Mouse (Mus musculus): Measurements from ENCODE around the gene Gde1.

Gde1 gene

GRCm38 (mm10) chr7:118706051-118706450, 473 bp upstream of the Gde1 start:
- DNase-seq = no peak

DNA sequence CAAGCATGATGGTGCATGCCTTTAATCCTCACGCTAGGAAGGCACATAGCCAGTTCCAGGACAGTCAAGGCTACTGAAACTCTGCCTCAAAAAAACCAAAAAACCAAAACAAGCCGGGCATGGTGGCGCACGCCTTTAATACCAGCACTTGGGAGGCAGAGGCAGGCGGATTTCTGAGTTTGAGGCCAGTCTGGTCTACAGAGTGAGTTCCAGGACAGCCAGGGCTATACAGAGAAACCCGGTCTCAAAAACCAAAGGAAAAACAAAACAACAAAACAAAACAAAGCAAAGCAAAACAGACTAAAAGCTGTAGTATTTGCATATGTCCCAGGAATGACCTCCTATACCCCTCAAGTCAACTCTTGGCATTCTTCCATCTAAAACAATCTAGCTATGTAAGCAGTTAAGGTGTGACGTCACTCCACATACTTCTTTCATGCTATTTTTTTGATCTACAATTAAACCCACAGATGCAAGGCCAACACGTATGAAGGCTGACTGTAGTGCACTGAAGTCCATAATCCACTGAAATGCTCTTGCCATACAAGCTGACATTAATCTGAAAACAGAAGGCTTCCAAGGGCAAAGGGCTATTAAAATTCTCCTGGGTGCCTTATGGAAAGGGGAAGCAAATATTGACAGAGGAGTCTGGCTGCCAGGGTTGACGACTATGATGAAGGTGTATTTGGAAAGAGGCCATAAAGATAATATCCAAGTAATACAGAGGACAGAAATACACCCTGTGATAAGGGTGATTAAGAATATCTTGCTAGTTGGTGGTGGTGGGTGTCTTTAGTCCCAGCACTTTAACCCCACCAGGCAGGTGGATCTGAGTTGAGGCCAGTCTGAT, 1.4 kb downstream of the Gde1 start:
- DNase-seq = no peak

DNA sequence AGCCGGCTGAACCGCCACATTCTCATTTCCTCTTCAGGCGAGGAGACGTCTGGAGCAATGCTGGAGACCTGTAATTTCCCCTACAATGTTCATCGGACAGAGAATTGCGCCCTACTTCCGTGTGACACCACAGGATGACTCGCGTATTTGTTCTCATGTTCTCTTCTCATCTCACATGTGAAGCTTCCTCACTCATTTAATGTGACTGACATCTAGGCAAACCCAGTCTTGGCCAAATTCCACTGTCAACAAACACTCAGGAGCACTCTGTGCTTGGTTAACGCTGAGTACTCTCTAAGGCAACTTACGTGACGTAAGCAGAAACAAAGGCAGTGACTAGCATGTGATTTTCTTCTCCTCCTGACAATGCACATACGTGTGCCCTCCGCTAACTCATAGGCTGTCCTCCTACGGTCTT, 2.4 kb downstream of the Gde1 start:
- DNase-seq = no peak

GRCm38 (mm10) chr7:118698882-118699281, 6.7 kb downstream of the Gde1 start:
- DNase-seq = no peak

GRCm38 (mm10) chr7:118697168-118697567, 8.4 kb downstream of the Gde1 start:
- DNase-seq = no peak

- DNase-seq = no peak
These were observed 9.4 kb downstream of the Gde1 start for GRCm38 (mm10) chr7:118696146-118696545.

DNA sequence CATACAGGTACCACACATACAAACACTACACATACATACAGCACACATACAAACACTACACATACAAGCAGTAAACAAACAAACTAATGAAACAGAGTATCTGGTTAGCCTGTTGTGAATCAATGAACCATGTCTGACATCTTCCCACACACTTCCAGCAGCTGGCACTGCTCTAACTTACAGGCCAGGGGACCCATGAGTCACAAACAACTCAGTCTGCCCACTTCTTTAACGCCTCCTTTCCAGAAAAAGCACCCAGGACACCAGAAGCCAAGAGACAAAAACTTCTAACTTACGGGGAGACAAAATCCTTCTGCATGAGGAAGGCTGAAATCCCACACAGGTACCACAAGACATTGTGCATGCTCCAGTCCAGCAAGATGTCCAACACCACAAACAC, 14.3 kb downstream of the Gde1 start:
- DNase-seq = no peak

- no peak for DNase-seq
These were observed 16.5 kb downstream of the Gde1 start for GRCm38 (mm10) chr7:118689088-118689487.

- DNase-seq = peak; percentile 79
These were observed 17.4 kb downstream of the Gde1 start for GRCm38 (mm10) chr7:118688199-118688598.

DNA sequence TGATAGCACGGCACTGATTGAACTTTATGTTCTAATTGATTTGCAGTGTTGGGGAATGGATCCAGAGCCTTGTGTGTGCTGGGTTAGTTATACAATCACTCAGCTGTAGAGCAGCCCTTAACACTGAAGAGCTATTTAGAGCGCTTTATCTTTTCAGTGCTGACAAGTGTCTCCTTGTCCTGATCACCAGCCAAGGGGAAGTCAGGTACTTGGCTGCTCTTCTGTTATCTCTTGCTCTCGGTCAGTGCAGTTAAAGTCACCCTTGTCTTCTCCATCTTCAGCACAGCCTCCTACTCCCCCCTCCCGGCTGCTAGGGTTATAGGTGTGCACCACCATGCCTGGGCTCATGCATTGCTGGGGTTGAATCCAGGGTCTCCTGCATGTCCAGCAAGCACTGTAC, 28.8 kb downstream of the Gde1 start:
- DNase-seq = no peak

DNA sequence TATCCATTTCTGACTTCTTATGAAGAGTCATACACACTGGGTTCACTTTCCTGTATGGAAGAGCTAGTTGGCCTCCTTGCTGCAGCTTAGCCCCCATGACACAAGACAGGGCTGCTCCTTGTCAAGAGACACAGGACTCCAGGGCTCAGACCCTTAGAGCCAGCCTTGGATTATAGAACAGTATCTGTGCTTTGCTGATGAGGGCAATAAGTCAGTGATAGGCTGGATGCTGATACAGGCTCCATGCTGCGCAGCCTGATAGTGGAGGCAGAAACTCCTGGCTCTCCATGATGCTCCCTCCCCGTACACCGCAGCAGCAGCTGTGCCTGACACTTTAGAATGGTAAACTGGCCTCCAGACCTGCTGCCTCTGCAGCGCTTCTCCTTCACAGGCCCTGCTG, 35.4 kb downstream of the Gde1 start:
- DNase-seq = no peak

DNA sequence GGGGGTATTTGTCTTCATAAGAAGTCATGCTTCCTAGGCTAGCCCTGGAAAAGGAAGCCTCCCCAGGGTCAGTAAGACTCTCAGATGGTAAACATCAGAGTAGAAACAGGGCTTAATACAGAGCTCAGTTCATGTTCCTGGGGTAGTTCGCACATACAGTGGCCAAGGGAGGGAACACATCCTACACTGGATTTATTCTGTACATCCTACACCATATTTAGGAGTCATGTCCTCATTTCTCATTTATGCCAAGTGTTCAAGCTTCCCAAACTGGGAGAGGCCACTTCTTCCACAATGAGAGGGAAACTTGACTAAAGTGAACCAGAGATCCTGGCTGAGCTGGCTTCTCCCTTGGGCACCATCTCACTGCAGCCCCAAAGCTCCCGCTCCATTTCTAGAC, 37.8 kb downstream of the Gde1 start:
- no peak for DNase-seq

DNA sequence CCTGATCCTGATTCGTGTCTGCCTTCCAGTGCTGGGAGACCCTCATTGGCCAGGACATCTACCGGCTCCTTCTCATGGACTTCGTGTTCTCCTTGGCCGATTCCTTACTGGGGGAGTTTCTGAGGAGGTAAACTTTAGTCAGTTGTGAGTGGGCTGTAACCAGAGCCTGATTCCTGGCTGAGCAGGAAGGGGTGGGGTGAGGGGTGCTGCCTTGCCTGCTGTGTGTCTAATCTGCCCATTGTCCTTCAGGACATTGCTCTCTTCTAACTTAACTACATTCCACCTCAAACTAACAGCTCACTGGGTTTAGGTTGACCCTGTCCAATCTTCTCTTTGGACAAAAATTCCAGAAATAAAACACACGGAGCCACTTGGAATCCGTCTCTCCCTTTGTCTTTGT, 48.8 kb downstream of the Gde1 start:
- DNase-seq = no peak

DNA sequence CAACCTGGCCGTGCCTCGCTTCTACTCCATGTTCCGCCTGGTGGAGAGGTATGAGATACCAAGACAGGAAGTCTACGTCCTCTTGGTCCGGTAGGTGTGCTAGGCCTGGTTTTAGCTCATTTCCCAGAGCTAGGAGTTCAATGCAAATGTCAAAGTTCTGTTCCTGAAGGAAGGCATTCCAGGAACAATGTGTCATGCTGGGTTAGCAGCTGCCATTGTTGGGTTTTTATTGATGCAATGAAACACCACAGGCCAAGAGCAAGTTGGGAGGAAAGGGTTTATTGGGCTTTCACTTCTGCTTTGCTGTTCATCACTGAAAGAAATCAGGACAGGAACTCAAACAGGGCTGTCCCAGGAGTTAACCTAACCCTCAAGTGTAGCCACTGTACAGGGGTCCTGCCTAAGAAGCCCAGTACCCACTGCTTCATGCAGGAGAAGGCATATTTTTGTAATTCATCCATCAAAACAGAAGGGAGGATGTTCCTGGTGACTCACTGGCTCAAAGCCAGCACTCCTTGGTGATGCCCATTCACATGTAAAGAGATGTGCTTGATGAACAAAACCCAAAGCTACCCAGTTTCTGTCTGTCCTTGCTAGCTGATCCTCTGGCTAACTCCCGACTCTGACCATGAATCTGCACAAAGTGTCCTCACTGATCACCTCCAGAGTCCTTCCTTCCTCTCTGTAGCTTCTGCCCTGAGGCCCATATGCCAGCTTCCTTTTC, 52.8 kb downstream of the Gde1 start:
- DNase-seq = no peak

GRCm38 (mm10) chr7:118650891-118651290, 54.7 kb downstream of the Gde1 start:
- DNase-seq = peak; percentile 21

DNA sequence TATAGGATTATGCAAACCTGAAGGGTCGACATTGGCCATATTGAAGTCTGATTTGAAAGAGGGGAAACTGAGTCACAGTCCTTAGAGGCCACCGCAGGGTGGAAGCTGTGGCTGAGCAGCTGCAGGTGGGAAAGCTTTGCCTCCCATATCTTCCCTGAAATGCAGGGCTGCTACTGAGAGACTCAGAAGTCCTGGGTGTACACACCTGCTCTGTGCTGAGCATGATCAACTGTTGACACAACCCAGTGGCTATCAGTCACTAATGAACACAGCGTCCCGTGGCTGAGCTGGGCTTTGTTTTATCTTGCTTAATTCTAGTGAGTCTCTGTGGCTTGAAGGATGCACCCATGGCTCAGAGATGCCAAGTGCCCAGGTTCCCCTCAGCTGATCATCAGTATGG, 55.5 kb downstream of the Gde1 start:
- DNase-seq = no peak

DNA sequence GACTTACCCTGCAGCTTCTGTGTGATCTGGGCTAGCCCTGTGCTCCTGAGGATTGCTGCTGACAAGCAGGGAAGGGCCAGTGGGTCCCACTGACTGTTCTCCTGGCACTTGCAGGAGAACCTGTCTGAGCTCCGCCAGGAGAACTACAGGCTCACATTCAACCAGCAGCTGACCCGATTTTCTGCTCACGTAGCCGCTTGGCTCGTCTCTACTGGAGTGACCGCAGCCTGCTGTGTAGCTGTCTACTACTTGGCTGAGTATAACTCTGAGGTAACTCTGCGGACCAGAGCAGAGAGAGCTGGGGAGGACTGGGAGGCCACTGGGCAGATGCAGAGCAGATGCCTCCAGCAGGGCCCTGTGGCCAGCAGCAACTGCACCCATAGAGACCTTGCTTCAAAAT, 56.2 kb downstream of the Gde1 start:
- DNase-seq = no peak

- no peak for DNase-seq
These were observed 59.3 kb downstream of the Gde1 start for GRCm38 (mm10) chr7:118646237-118646636.

All from right cerebral cortex, postnatal 25 days (tissue).